Mouse (Mus musculus) adrenal gland, adult 18-20 months (tissue): ENCODE results near the gene Ccnyl1. TPM values are rescaled to one million over a fixed set of nuclear protein-coding genes. Genes with fewer than 3 reads are reported as not detected.

ENCODE experiments used
- DNase-seq, 2 experiments: peaks; one replicate each; pipeline ENCODE4 v3.0.0; 2021 to 2022; ENCODE audit warnings: low spot score in 2 of 2
- total RNA-seq, 2 experiments: library from RNA; stranded (reverse); gene quantifications; 1 replicate in 1 of 2; 2 replicates in 1 of 2; pipeline ENCODE4 v1.2.3; 2021

Gene Ccnyl1
- total RNA-seq, 2 experiments from 2014 or later: 15.9 to 16.5 TPM

- peak in 1 of 2 experiments; percentile 30 for DNase-seq
Observed at GRCm38 (mm10) chr1:64736681-64737501, 46.6 kb downstream of the Ccnyl1 start.

DNA sequence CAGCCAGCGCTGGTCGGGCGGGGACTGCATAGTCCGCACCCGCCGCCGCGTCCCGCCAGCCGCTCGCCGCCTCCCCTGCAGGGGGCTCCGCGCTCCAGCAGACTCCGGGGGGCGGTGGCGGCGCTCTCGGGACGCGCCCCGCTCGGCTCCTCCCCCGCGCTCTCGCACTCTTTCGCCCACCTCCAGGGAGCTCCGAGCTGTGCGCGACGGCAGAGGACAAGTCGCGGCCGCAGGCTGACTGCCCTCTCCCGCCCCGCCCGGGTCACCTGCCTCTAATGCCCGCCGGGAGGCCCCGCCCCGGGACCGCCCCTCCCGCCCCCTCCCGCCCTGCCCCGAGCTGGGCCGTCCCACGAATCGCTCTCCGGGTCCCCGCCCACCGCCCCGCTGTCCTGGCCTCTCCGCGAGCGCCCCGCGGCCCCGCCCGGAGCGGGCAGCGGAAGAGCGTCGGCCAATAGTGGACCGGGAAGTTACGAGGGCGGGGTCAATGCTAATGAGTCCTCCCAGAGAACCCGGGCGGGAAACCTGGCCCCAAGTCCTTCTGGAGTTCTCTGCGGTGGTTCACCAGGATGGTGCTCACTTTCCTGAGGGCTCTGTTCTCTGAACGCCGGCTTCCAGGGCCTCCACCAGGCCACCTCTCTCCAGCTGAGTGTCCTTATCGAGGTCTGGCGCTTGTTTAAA lies 47.4 kb downstream of the Ccnyl1 start, which contains the start of gene Fzd5:
TSS of gene Fzd5 (minus strand) at position 250 of the 678 bp plus-strand sequence.
- DNase-seq: peak; percentile 94 to 97

DNA sequence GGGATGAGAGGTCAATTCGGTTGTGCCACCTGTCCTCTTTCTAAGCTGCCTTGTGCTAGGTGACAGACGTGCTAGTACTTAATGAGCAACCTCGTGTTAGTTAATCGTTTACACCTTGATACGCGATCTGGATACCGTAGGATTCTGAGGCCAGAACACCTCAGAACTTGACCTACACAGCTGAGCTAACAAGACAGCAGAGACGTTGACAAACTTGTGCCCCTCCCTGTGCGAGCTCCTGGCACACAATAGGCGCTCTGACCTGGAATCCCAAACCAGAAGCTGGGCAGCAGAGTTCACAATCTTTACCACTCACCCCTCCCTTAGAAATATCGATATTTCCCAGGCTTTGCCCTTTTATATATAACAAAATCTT lies 47.9 kb downstream of the Ccnyl1 start:
- DNase-seq: no peak

GRCm38 (mm10) chr1:64738661-64739082 lies 48.4 kb downstream of the Ccnyl1 start:
- peak; percentile 44 to 45 for DNase-seq

DNA sequence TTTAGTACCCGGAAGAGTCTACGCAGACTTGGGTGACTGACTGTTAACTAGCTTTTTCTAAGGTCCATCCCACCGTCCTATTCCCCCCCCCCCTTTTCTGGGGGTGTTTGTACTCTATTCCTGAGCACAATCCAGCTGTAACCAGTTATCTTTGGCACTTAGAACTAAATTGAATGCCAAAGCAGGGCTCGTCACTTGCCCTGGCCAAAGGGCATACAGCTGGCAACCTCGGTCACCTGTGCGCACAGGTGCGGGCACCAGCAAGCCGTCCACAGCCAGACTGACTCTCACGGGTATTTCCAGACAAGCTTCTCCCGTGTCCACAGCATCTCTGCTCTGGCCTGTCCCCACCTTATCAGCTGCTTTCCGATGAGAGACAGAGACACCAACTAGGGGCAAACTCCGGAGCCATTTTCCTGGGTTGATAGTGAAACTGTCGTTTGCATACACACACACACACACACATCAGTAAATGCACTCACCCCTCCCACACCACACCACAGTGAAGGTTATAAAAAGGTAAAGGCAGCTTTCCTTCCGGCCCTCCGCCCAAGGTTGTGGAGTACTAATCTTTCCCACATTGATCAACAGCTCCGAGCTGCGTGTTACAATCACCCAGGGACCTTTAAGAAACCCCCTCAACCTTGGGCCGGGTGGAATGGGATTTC lies 52.6 kb downstream of the Ccnyl1 start:
- no peak for DNase-seq

GRCm38 (mm10) chr1:64744616-64745015 lies 54.4 kb downstream of the Ccnyl1 start:
- no peak for DNase-seq

DNA sequence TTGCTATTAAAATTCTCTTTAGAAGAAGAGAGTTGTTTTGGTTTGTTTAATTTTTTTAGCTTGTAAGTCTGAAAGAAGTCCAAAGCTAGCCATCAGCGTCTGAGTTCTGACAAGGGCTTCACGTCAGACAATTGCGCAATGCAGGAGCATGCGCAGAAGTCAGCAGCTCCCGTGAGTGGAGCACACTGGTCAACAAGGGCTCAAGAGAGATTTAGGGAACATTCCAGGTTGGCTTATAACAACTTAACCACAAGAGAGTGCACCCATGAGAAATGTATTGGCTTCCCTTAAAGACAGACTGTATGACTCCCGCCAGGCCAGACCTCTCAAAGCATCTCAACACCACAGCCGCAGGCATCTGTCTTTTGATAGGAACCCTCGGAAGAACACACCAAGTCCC lies 62.9 kb downstream of the Ccnyl1 start:
- DNase-seq: no peak

GRCm38 (mm10) chr1:64753668-64754067 lies 63.4 kb downstream of the Ccnyl1 start:
- no peak for DNase-seq

DNA sequence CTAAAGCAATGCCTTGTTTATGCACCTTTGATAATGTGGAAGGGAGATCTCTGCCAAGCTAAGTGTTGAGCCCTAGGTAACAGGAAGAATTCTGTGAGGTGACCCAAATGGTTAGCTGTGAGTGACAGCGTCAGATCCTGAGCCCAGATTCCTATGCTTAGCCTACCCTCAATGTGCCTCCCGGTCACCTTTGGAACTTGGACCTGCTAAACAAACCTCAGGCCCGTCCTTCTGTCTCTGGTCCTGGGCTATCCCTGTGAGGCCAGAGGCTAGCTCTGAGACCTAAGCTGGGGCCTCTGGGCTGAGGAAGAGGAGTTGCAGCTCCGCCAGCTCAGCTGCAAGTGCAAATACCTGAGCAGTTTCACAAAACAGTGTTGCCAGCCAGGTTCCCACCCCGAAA lies 64.4 kb downstream of the Ccnyl1 start:
- DNase-seq: no peak

DNA sequence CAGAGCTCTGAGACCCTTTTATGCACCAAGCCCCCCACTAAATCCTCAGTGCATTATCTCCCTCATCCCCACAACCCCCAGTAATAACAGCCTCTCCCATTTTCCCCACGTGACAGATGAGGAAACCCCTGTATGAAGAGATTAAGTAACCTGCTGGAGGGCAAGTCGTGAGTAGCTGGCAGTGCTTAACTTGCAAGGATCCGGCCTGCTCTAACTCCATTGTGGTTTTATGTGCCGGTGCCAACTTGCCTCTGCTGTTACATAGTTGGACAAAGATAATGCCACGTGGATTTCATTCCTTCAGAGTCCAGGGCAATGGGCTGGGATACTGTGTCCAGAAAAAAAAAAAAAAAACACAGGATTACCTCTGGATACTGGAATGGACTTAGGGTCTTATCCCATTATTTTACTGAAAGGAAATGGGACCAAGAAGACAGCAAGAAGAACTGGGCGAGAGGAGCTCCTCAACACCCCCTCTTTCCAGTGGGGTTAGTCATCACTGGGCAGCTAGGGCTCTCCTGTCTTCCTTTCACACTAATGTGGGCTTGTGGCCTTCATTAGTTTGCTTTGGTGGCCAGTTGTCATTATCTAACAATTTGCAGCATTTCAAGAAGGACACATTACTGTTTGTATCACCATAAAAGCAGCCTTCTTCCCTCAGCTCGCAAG lies 65.8 kb downstream of the Ccnyl1 start:
- no peak for DNase-seq

DNA sequence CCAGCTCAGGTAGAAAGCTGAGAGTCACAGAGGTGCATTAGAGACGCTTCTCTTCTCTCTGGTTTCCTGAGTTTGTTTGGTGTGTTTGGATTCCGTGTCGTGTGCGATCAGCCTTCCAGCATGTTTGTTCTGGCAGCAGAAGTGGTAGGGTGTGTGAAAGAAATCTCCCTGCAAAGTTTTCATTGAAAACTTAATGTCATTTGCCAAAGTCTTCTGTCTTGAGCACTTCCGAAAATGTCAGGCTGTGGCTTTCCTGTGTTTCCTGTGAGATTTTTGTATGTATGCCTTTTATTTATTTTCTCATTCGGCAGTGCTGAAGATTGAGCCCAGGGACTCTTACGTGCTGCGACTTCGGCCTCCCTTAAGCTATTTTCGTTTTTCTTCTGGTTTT lies 66.4 kb downstream of the Ccnyl1 start:
- no peak for DNase-seq

- DNase-seq: no peak
Observed at GRCm38 (mm10) chr1:64757254-64757653, 67.0 kb downstream of the Ccnyl1 start.

DNA sequence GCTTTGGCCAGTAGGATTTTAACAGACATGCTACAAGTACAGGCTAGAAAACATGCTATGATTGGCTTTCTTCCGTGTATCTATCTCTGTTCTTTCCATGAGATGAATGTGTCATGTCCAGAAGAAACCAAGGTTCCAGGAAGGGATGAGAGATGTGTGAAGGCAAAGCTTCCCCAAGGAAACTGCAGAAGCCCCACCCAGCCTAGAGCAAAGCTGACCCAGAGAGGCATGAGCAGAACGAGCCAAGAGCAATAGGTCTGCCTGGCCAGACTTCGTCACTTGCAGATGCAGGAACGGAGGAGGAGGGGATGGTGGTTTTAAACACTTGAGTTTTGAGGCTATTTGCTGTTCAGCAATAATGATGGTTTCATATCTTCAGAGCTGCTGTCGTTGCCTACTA lies 67.5 kb downstream of the Ccnyl1 start:
- no peak for DNase-seq

GRCm38 (mm10) chr1:64761646-64762045 lies 71.4 kb downstream of the Ccnyl1 start:
- DNase-seq: no peak

DNA sequence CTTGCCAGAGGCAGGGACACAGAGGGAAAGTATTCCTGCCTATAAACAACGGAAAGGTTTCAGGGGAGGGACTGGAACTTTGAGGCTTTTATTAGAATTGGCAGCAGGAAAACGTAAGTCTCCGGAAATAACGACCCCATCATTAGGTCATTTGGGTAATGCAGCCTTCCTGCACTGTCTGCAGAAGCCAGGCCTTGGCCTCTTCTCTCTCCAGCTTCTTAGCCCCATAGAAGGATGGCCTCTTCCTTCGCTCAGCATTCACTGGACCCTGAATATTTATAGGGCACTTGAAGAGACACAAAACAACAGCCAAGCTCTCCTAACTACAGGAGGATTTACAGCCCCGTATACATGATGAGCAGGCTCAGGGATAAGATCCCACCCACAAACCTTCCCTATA lies 79.9 kb downstream of the Ccnyl1 start:
- no peak for DNase-seq

- DNase-seq: no peak
Observed at GRCm38 (mm10) chr1:64773305-64773704, 83.0 kb downstream of the Ccnyl1 start.

Other genes starting within 250 kb of the Ccnyl1 start
- 10 to 100 TPM; 35.6 to 40.6 TPM for gene Creb1, start 157.8 kb upstream of the Ccnyl1 start, total RNA-seq
- gene Mettl21a, start 73.2 kb upstream of the Ccnyl1 start, total RNA-seq: 10 to 100 TPM in 1 of 2 experiments, 1 to 10 TPM in 1; 8.5 to 16.5 TPM
- 10 to 100 TPM; 15.9 to 20.5 TPM for gene Fzd5, start 47.3 kb downstream of the Ccnyl1 start, total RNA-seq